Mouse (Mus musculus) ES-E14 (cell line): ENCODE measurements around the gene Borcs7.

Experiments used
- HCFC1 ChIP-seq: IDR thresholded peaks from 2 replicates; pipeline ENCODE4 v1.6.1; 2012; ENCODE audit warnings: low read length, inconsistent platforms, borderline replicate concordance; ENCODE audit not compliant: insufficient read depth
- MAFK ChIP-seq: IDR thresholded peaks from 2 replicates; pipeline ENCODE4 v1.6.1; 2014; ENCODE audit warnings: mild to moderate bottlenecking, low read depth, low read length, inconsistent platforms; ENCODE audit not compliant: insufficient read depth

DNA sequence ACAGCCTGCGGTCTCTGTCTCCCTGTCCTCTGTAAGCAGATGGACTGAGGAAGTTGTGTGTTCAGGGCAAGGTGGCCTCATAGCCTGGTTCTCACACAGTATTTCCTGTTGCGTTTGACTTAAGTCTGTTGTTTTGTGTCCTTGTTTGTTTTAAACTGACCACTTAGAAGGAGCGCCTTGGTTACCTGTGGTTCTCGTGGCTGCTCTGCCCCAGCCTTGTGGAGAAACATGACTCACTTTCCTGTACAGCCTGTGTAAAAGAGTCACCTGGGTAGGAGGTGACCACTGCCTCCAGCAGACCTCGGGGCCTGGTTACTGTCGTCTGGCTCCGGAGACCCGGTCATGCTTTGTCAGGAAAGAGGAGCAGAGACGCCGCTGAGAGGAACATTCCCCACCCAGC, 34.1 kb upstream of the Borcs7 start:
- no peak for TF ChIP-seq HCFC1
- no peak for TF ChIP-seq MAFK
